Mouse (Mus musculus): ENCODE data around the gene Odf2. TPM values are rescaled to one million over a fixed set of nuclear protein-coding genes. Genes with fewer than 3 reads are reported as not detected.
A peak's percentile ranks its signal among the peaks of the same experiment; 100 is the strongest.

The Odf2 gene
- total and polyA plus RNA-seq, 3 experiments, result 49.3 to 82.8 TPM; not detected in 1

DNA sequence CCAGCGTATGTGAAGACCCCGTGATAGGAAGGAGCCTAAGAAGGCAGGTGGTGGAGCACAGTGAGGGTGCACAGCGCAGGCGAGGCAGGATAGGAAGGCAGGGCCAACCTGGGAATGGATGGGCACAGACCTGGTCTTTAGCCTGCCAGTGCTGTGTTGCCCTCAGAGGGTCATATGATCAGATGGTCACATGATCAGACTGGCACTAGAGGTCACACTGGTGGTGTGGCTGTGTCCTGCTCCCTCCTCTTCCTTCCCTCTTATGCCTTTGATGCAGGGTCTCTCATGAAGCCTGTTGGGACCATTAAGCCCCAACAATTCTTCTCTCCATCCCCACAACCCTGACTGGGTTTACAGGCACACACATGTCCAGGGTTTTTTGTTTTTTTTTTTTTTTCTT lies 15.2 kb upstream of the Odf2 start:
- H3K9me3 ChIP-seq (replicated peaks; ENCODE audit: insufficient read depth, low read length), result no peaks in the 10 kb centered on the region
- H3K27me3 ChIP-seq (ENCODE audit: control insufficient read depth in 1 of 2, insufficient read depth in 2 of 2, low read length in 2 of 2), result no peaks in the 10 kb centered on the region
- no peak for DNase-seq (ENCODE audit: low read depth, low spot score)
- peaks cover 0 to 5% of the 10 kb centered on the region in 2 experiments; a peak in 1 of 4 replicates for H3K4me1 ChIP-seq (ENCODE audit: control insufficient read depth in 1 of 2, insufficient read depth in 2 of 2, low read length in 2 of 2)
- H3K9ac ChIP-seq (ENCODE audit: control insufficient read depth, low read depth, low read length, poor library complexity, severe bottlenecking), result no peak overlapping the region
- H3K27ac ChIP-seq (ENCODE audit: control insufficient read depth, low read depth, low read length), result no peak overlapping the region
- no peaks in the 10 kb centered on the region for H3K36me3 ChIP-seq (ENCODE audit: control insufficient read depth in 1 of 2, insufficient read depth in 2 of 2, low read length in 2 of 2)
- H3K4me3 ChIP-seq (ENCODE audit: control insufficient read depth in 1 of 2, insufficient read depth in 1 of 2, low read depth in 2 of 2, low read length in 2 of 2), result no peak overlapping the region
- H3K79me2 ChIP-seq (ENCODE audit: control insufficient read depth, insufficient read depth, low read length, poor library complexity), result no peaks in the 10 kb centered on the region; the same call in 1 of the 2 replicates
- TF ChIP-seq USF1 (IDR thresholded peaks at IDR 0.05; ENCODE audit: low read depth, low read length), result peak; percentile 46; the same call in 1 of the 2 replicates
- no peak for TF ChIP-seq TAL1 (IDR thresholded peaks at IDR 0.05; ENCODE audit: low read length)
- no peak for TF ChIP-seq JUND (IDR thresholded peaks at IDR 0.05; ENCODE audit: low read depth, low read length)
- no peak for TF ChIP-seq MEF2A (IDR thresholded peaks at IDR 0.05; ENCODE audit: extremely low read depth, insufficient replicate concordance, low read depth, low read length, poor library complexity, severe bottlenecking)
- no peak for TF ChIP-seq HCFC1 (IDR thresholded peaks at IDR 0.05; ENCODE audit: low read depth, low read length)

DNA sequence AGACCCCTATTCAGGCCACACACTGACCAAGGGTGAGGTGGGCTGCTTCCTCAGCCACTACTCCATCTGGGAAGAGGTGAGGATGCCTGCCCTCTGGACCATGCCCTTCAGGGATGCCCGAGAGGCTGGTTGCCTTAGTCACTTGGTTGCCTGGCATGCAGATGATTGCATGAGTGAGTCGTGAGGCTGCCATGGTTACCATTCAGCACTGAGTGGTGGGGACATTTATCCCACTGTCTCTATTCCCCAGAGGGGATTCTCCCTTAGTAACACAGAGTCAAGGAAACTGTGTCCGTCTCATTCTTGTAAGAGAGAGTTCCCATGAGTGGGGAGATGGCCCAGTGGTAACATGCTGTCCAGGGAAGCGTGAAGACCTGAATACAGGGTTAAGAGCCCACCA lies 11.0 kb upstream of the Odf2 start:
- Histone ChIP-seq H3K9ac (ENCODE audit: control insufficient read depth, low read depth, low read length, poor library complexity, severe bottlenecking) (no peak overlapping the region), H3K4me3 (ENCODE audit: control insufficient read depth in 1 of 2, insufficient read depth in 1 of 2, low read depth in 2 of 2, low read length in 2 of 2) (no peak overlapping the region), H3K27me3 (ENCODE audit: control insufficient read depth in 1 of 2, insufficient read depth in 2 of 2, low read length in 2 of 2) (no peaks in the 10 kb centered on the region), H3K36me3 (ENCODE audit: control insufficient read depth in 1 of 2, insufficient read depth in 2 of 2, low read length in 2 of 2) (no peaks in the 10 kb centered on the region), H3K27ac (ENCODE audit: control insufficient read depth, low read depth, low read length) (no peak overlapping the region), H3K9me3 (replicated peaks; ENCODE audit: insufficient read depth, low read length) (no peaks in the 10 kb centered on the region), H3K79me2 (ENCODE audit: control insufficient read depth, insufficient read depth, low read length, poor library complexity) (no peaks in the 10 kb centered on the region), H3K4me1 (ENCODE audit: control insufficient read depth in 1 of 2, insufficient read depth in 2 of 2, low read length in 2 of 2) (no peaks in the 10 kb centered on the region)
- no peak for DNase-seq (ENCODE audit: low read depth, low spot score)
- TF ChIP-seq E2F4 (IDR thresholded peaks at IDR 0.05; ENCODE audit: borderline replicate concordance, low read depth, low read length) (no peak), NRF1 (IDR thresholded peaks at IDR 0.05; ENCODE audit: insufficient read depth, low read depth, low read length, poor library complexity, severe bottlenecking) (no peak), BHLHE40 (IDR thresholded peaks at IDR 0.05; ENCODE audit: borderline replicate concordance, low read depth, low read length) (no peak), MEF2A (IDR thresholded peaks at IDR 0.05; ENCODE audit: extremely low read depth, insufficient replicate concordance, low read depth, low read length, poor library complexity, severe bottlenecking) (no peak), USF1 (IDR thresholded peaks at IDR 0.05; ENCODE audit: low read depth, low read length) (no peak), TBP (IDR thresholded peaks at IDR 0.05; ENCODE audit: low read depth, low read length) (no peak), HCFC1 (IDR thresholded peaks at IDR 0.05; ENCODE audit: low read depth, low read length) (no peak)

DNA sequence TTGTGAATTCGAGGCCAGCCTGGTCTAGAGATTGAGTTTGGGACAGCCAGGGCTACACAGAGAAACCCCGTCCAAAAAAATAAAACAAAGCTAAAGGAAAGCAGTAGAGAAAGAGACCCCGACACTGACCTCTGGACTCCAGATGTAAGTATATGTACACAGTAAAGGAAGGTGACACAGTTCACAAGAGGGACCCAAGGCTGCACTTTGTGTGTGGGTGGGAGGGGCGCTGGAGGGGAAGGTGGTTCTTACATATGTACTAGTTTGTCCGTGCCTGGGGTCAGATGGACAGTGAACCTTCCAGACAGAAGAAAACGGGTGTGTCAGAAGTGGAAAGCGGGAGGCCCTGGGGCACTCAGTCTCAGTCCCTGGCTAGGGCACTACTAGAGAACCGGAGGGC lies 9.8 kb upstream of the Odf2 start:
- H3K9ac ChIP-seq (ENCODE audit: control insufficient read depth, low read depth, low read length, poor library complexity, severe bottlenecking), result no peak overlapping the region
- H3K27me3 ChIP-seq (ENCODE audit: control insufficient read depth in 1 of 2, insufficient read depth in 2 of 2, low read length in 2 of 2), result no peaks in the 10 kb centered on the region
- no peaks in the 10 kb centered on the region for H3K9me3 ChIP-seq (replicated peaks; ENCODE audit: insufficient read depth, low read length)

More for the DNA sequence above, 9.8 kb upstream of the Odf2 start:
- TF ChIP-seq ELF1 (IDR thresholded peaks at IDR 0.05; ENCODE audit: low read depth, low read length), result no peak
- no peak for TF ChIP-seq MYB (IDR thresholded peaks at IDR 0.05; ENCODE audit: low read depth, low read length)
- TF ChIP-seq E2F4 (IDR thresholded peaks at IDR 0.05; ENCODE audit: borderline replicate concordance, low read depth, low read length), result no peak
- TF ChIP-seq JUND (IDR thresholded peaks at IDR 0.05; ENCODE audit: low read depth, low read length), result no peak
- no peak for TF ChIP-seq RAD21 (IDR thresholded peaks at IDR 0.05; ENCODE audit: low read depth, low read length)
- TF ChIP-seq TAL1 (IDR thresholded peaks at IDR 0.05; ENCODE audit: low read length), result no peak
- TF ChIP-seq USF2 (IDR thresholded peaks at IDR 0.05; ENCODE audit: borderline replicate concordance in 1 of 2, insufficient read depth in 1 of 2, low read depth in 1 of 2, low read length in 2 of 2), result no peak
- Histone ChIP-seq H3K36me3 (ENCODE audit: control insufficient read depth in 1 of 2, insufficient read depth in 2 of 2, low read length in 2 of 2) (no peaks in the 10 kb centered on the region), H3K4me3 (ENCODE audit: control insufficient read depth in 1 of 2, insufficient read depth in 1 of 2, low read depth in 2 of 2, low read length in 2 of 2) (no peak overlapping the region), H3K79me2 (ENCODE audit: control insufficient read depth, insufficient read depth, low read length, poor library complexity) (no peaks in the 10 kb centered on the region), H3K27ac (ENCODE audit: control insufficient read depth, low read depth, low read length) (no peak overlapping the region), H3K4me1 (ENCODE audit: control insufficient read depth in 1 of 2, insufficient read depth in 2 of 2, low read length in 2 of 2) (no peaks in the 10 kb centered on the region)
- no peak for DNase-seq (ENCODE audit: low read depth, low spot score)
